Mouse (Mus musculus): ENCODE results near the gene Kctd19. TPM values are rescaled to one million over a fixed set of nuclear protein-coding genes. Genes with fewer than 3 reads are reported as not detected.
A peak's percentile ranks its signal among the peaks of the same experiment; 100 is the strongest.

Kctd19 gene
- polyA plus RNA-seq, 1 experiment: not detected

DNA sequence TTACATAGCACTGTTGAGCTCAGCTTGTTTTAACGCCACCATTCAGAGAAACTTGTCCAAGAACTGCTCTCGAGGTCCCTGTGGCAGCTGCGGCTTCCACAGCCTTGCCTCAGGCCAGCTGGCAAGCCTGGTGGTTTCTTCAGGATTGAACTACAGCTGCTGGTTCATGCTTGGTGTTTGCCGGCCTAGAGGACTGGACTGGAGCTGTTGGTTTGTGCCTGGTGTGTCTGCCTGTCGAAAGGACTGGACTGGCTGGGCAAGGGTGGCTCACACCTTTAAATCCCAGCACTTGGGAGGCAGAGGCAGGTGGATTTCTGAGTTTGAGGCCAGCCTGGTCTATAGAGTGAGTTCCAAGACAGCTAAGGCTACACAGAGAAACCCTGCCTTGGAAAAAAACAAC is 13.3 kb downstream of the Kctd19 start:
- no peak for TF ChIP-seq GATA1 (IDR thresholded peaks at IDR 0.05; ENCODE audit: borderline replicate concordance, low read length)
- TF ChIP-seq FLI1 (IDR thresholded peaks at IDR 0.05; ENCODE audit: low read length): no peak
- Histone ChIP-seq H3K27me3 (replicated peaks) (peaks cover 47% of the 10 kb centered on the region), H3K4me1 (no peaks in the 10 kb centered on the region), H3K4me3 (replicated peaks) (no peak overlapping the region), H3K9me3 (peaks cover 21% of the 10 kb centered on the region), H3K36me3 (replicated peaks; ENCODE audit: low read length) (no peaks in the 10 kb centered on the region)

DNA sequence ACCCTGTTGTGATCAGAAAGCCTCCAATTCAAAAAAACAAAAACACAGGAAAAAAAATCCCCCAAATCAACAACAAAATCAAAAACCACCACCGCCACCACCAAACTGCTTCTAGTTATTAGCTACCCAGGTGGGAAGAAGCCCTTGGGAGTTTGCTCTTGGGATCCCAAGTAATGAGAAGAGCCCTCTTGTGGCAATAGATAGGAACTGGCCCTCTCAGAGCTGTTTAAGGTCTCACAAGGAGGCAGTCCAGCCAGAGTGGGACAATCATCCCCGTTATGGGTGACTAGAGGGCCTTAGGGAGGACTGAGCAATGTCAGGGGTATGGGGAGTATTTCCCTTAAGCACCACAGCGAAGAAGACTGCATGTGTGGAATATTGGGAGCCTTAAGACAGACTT is 15.6 kb downstream of the Kctd19 start:
- Histone ChIP-seq H3K4me1 (peaks cover 6% of the 10 kb centered on the region; the same call in 1 of the 2 replicates), H3K27me3 (replicated peaks) (peaks cover 64% of the 10 kb centered on the region), H3K4me3 (replicated peaks) (no peak overlapping the region), H3K36me3 (replicated peaks; ENCODE audit: low read length) (no peaks in the 10 kb centered on the region), H3K9me3 (peaks cover 25% of the 10 kb centered on the region)
- no peak for TF ChIP-seq FLI1 (IDR thresholded peaks at IDR 0.05; ENCODE audit: low read length)
- TF ChIP-seq GATA1 (IDR thresholded peaks at IDR 0.05; ENCODE audit: borderline replicate concordance, low read length): no peak

- Histone ChIP-seq H3K9me3 (peaks cover 20% of the 10 kb centered on the region), H3K4me3 (replicated peaks) (no peak overlapping the region), H3K4me1 (peaks cover 24% of the 10 kb centered on the region), H3K27me3 (replicated peaks) (peaks cover 80% of the 10 kb centered on the region), H3K36me3 (replicated peaks; ENCODE audit: low read length) (no peaks in the 10 kb centered on the region)
- no peak for TF ChIP-seq GATA1 (IDR thresholded peaks at IDR 0.05; ENCODE audit: borderline replicate concordance, low read length)
- no peak for TF ChIP-seq FLI1 (IDR thresholded peaks at IDR 0.05; ENCODE audit: low read length)
Observed at GRCm38 (mm10) chr8:105393915-105394314, 19.4 kb downstream of the Kctd19 start.

GRCm38 (mm10) chr8:105393089-105393787 is 20.1 kb downstream of the Kctd19 start:
- H3K9me3 ChIP-seq: peaks cover 18% of the 10 kb centered on the region
- H3K4me3 ChIP-seq (replicated peaks): no peak overlapping the region
- H3K4me1 ChIP-seq: peaks cover 24% of the 10 kb centered on the region
- peaks cover 80% of the 10 kb centered on the region for H3K27me3 ChIP-seq (replicated peaks)
- TF ChIP-seq GATA1 (IDR thresholded peaks at IDR 0.05; ENCODE audit: borderline replicate concordance, low read length): no peak
- TF ChIP-seq FLI1 (IDR thresholded peaks at IDR 0.05; ENCODE audit: low read length): no peak
- H3K36me3 ChIP-seq (replicated peaks; ENCODE audit: low read length): no peaks in the 10 kb centered on the region

DNA sequence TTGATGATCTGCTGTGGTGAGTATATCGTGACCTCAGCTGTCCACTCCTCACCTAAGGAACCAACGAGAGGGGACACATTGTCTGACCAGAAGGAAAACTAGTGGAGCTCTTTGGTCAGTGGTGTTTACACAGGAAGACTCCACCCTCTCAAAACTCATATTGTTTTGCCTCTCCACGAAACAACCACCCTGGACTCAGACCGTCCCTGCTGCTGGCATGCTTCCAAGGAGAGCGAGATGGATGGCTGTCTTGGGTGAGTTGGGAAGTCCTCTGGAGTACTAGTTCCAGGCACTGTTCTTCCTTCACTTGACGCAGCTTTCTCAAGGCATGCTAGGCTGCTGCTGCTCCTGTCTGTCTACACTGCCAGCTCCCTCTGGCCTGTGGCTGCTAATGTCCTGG is 24.2 kb downstream of the Kctd19 start:
- peaks cover 27% of the 10 kb centered on the region for H3K4me1 ChIP-seq
- no peaks in the 10 kb centered on the region for H3K36me3 ChIP-seq (replicated peaks; ENCODE audit: low read length)
- peaks cover 15% of the 10 kb centered on the region for H3K9me3 ChIP-seq
- H3K4me3 ChIP-seq (replicated peaks): no peak overlapping the region
- no peak for TF ChIP-seq GATA1 (IDR thresholded peaks at IDR 0.05; ENCODE audit: borderline replicate concordance, low read length)
- TF ChIP-seq FLI1 (IDR thresholded peaks at IDR 0.05; ENCODE audit: low read length): no peak
- H3K27me3 ChIP-seq (replicated peaks): peaks cover 86% of the 10 kb centered on the region

GRCm38 (mm10) chr8:105387151-105387550 is 26.2 kb downstream of the Kctd19 start:
- Histone ChIP-seq H3K9me3 (peaks cover 11% of the 10 kb centered on the region), H3K4me1 (peaks cover 21% of the 10 kb centered on the region), H3K27me3 (replicated peaks) (peaks cover 76% of the 10 kb centered on the region), H3K36me3 (replicated peaks; ENCODE audit: low read length) (no peaks in the 10 kb centered on the region), H3K4me3 (replicated peaks) (no peak overlapping the region)
- TF ChIP-seq GATA1 (IDR thresholded peaks at IDR 0.05; ENCODE audit: borderline replicate concordance, low read length) (no peak), FLI1 (IDR thresholded peaks at IDR 0.05; ENCODE audit: low read length) (no peak)

- peaks cover 4% of the 10 kb centered on the region; the same call in 1 of the 2 replicates for H3K9me3 ChIP-seq
Observed at GRCm38 (mm10) chr8:105384070-105384469, 29.2 kb downstream of the Kctd19 start.

GRCm38 (mm10) chr8:105380308-105380707 is 33.0 kb downstream of the Kctd19 start:
- H3K4me3 ChIP-seq (replicated peaks): no peak overlapping the region
- no peak for TF ChIP-seq GATA1 (IDR thresholded peaks at IDR 0.05; ENCODE audit: borderline replicate concordance, low read length)
- no peak for TF ChIP-seq FLI1 (IDR thresholded peaks at IDR 0.05; ENCODE audit: low read length)
- H3K9me3 ChIP-seq: peaks cover 6% of the 10 kb centered on the region
- H3K4me1 ChIP-seq: no peaks in the 10 kb centered on the region; the same call in 1 of the 2 replicates
- H3K36me3 ChIP-seq (replicated peaks; ENCODE audit: low read length): no peaks in the 10 kb centered on the region
- peaks cover 81% of the 10 kb centered on the region for H3K27me3 ChIP-seq (replicated peaks)

More at GRCm38 (mm10) chr8:105384070-105384469, 29.2 kb downstream of the Kctd19 start:
- no peak overlapping the region for H3K4me3 ChIP-seq (replicated peaks)
- peaks cover 3% of the 10 kb centered on the region; the same call in 1 of the 2 replicates for H3K4me1 ChIP-seq
- TF ChIP-seq FLI1 (IDR thresholded peaks at IDR 0.05; ENCODE audit: low read length): no peak
- TF ChIP-seq GATA1 (IDR thresholded peaks at IDR 0.05; ENCODE audit: borderline replicate concordance, low read length): no peak
- no peaks in the 10 kb centered on the region for H3K36me3 ChIP-seq (replicated peaks; ENCODE audit: low read length)
- peaks cover 80% of the 10 kb centered on the region for H3K27me3 ChIP-seq (replicated peaks)

DNA sequence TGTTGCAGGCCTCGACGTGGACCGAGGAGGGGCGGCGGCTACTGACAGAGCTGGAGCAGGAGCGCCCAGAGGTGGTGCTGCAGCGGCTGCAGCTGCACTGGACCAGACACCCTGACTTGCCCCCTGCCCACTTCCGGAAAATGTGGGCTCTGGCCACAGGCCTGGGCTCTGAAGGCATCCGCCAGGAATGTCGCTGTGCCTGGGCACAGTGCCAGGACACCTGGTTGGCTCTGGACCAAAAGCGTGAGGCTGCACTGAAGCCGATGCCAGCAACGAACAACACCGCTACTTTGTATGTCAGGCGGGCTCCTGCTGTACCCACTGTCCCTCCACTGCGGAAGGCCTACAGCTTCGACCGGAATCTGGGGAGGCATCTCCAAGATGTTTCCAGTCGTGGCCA is 34.6 kb downstream of the Kctd19 start:
- no peak overlapping the region for H3K4me3 ChIP-seq (replicated peaks)
- peaks cover 14% of the 10 kb centered on the region for H3K9me3 ChIP-seq
- TF ChIP-seq GATA1 (IDR thresholded peaks at IDR 0.05; ENCODE audit: borderline replicate concordance, low read length): no peak
- TF ChIP-seq FLI1 (IDR thresholded peaks at IDR 0.05; ENCODE audit: low read length): no peak
- H3K36me3 ChIP-seq (replicated peaks; ENCODE audit: low read length): no peaks in the 10 kb centered on the region
- peaks cover 8% of the 10 kb centered on the region; the same call in 1 of the 2 replicates for H3K4me1 ChIP-seq
- H3K27me3 ChIP-seq (replicated peaks): peaks cover 90% of the 10 kb centered on the region

DNA sequence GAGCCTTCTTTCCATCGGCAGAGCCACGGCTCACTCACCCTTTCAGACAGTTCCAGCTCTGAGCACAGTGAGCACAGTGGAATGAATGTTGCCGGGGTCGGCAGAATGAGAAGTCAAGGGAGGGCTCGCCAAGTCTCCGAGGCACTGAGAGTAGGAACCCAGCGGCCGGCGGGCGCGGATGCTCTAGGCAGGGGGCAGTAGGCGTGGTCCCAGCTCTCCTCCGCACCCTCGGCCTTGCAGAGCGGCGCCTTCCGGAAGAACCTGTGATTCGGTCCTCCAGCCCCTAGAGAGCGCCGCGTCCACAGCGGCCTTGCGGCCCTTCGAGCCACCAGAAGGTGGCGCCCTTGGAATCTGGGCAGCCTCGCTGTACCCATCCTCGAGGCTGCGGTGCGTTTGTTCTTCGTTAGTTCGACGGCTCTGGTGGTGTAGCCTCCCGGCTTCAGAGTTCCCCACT is 38.8 kb downstream of the Kctd19 start:
- Histone ChIP-seq H3K27me3 (replicated peaks) (peaks cover 92% of the 10 kb centered on the region), H3K36me3 (replicated peaks; ENCODE audit: low read length) (no peaks in the 10 kb centered on the region), H3K4me1 (peaks cover 16% of the 10 kb centered on the region), H3K9me3 (peaks cover 14% of the 10 kb centered on the region), H3K4me3 (replicated peaks) (peak overlapping the region; percentile 57)
- TF ChIP-seq GATA1 (IDR thresholded peaks at IDR 0.05; ENCODE audit: borderline replicate concordance, low read length) (no peak), FLI1 (IDR thresholded peaks at IDR 0.05; ENCODE audit: low read length) (no peak)
